Mouse (Mus musculus) G1E (cell line): ENCODE data around the gene Abhd17a. TPM values are rescaled to one million over a fixed set of nuclear protein-coding genes. Genes with fewer than 3 reads are reported as not detected.
A peak's percentile ranks its signal among the peaks of the same experiment; 100 is the strongest.

Source experiments
- ATAC-seq: 2 replicates; pipeline ENCODE4 v1.8.0; 2016; ENCODE audit warnings: mild to moderate bottlenecking; ENCODE audit not compliant: insufficient number of reproducible peaks, poor library complexity, low FRiP score, severe bottlenecking; ENCODE audit errors: extremely low read depth
- DNase-seq: peaks from one replicate; pipeline ENCODE4 v3.0.0; 2012; ENCODE audit warnings: low spot score
- H3K27me3 ChIP-seq: 2 replicates; pipeline ENCODE4 v1.6.1; 2012; ENCODE audit warnings: mild to moderate bottlenecking, low read length, inconsistent platforms; ENCODE audit not compliant: insufficient read depth
- H3K36me3 ChIP-seq: replicated peaks from 2 replicates; pipeline ENCODE3; 2012; ENCODE audit warnings: mild to moderate bottlenecking, inconsistent platforms
- H3K4me1 ChIP-seq: 2 replicates; pipeline ENCODE4 v1.6.1; 2012; ENCODE audit warnings: low read depth, low read length, inconsistent platforms, mixed read lengths; ENCODE audit not compliant: insufficient read depth
- H3K4me3 ChIP-seq: 2 replicates; pipeline ENCODE4 v1.5.1; 2012; ENCODE audit warnings: low read depth, mild to moderate bottlenecking, inconsistent platforms, low read length, moderate library complexity, mixed read lengths
- H3K9me3 ChIP-seq: replicated peaks from 2 replicates; pipeline ENCODE4 v1.6.1; 2012; ENCODE audit warnings: inconsistent platforms
- CTCF ChIP-seq: IDR thresholded peaks from 2 replicates; pipeline ENCODE4 v1.5.1; 2012; ENCODE audit warnings: low read depth, low read length, inconsistent platforms, mixed read lengths
- GATA1 ChIP-seq: IDR thresholded peaks from 2 replicates; pipeline ENCODE4 v1.6.1; 2012; ENCODE audit warnings: borderline replicate concordance, low read length, inconsistent platforms, mixed read lengths
- GATA2 ChIP-seq: IDR thresholded peaks from 2 replicates; pipeline ENCODE4 v1.6.1; 2012; ENCODE audit warnings: low read depth, low read length, inconsistent platforms, borderline replicate concordance
- POLR2AphosphoS5 ChIP-seq: IDR thresholded peaks from 2 replicates; pipeline ENCODE4 v1.6.1; 2012; ENCODE audit warnings: low read depth, low read length, inconsistent platforms; ENCODE audit not compliant: insufficient replicate concordance
- TAL1 ChIP-seq: conservative IDR thresholded peaks from 2 replicates; pipeline ENCODE4 v1.6.1; 2012; ENCODE audit warnings: low read depth, low read length, inconsistent platforms, mixed read lengths
- polyA plus RNA-seq: library from polyadenylated mRNA; stranded (reverse); fragments of >175 nt; gene quantifications from 2 replicates; pipeline ENCODE4 v1.2.3, GENCODE M21; 2012
- total RNA-seq, 2 experiments: library from RNA; stranded (forward) in 1 of 2; stranded (reverse) in 1 of 2; fragments of 200-1000 nt in 1 of 2; fragments of >200 nt in 1 of 2; fragmentation: Nextera tagmentation in 1 of 2; gene quantifications; 2 replicates each; pipeline ENCODE4 v1.2.3; 2014 to 2017

Abhd17a gene
- total and polyA plus RNA-seq, 3 experiments: 12.4 to 574 (median 37.8) TPM

DNA sequence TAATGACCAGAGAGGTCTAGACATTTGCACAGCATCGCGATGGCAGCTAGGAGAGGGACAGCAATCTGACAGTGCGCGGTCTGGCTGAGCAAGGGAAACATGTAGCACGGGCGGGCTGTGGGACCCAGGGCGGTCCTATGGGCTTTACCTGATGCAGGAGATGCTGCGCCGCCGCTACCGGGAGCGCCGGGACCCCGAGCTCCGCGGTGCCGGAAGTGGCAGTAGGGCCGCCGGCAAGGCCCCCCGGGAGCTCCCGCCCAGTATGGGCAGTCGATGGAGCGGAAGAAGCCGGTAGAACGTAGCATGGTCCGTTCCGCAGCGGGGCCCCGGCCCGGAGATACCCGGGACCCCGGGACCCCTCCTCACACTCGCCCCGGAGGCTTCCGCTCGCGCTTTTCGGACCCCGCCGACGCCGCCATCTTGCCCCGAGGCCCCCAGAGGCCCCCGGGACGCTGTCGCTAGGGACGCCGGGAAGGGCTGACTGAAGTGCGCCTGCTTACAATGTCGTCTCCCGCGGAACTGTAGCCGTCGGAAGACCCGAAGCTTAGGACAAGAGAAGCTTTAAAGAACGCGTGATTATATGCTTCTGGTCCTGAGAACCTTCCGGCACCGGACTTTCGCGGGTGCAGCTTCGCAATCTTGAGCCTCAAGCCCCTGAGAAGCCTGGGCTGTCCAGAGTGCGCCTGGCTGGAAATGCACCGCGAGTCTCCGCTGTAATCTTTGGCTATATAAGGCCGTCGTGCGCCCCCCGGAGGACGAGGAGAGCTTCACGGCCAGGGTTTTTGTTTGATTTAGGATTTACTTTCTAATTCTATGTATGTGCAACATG lies 28.8 kb downstream of the Abhd17a start, which contains the start of gene Rexo1:
Rexo1 (minus strand) TSS at position 445 of the 829 bp plus-strand sequence.
- no peaks in the 10 kb centered on the region for H3K27me3 ChIP-seq
- peaks cover 68% of the 10 kb centered on the region for H3K36me3 ChIP-seq
- H3K4me3 ChIP-seq: peak within 1 kb of the TSS; percentile 92
- no peaks in the 10 kb centered on the region for H3K9me3 ChIP-seq
- TF ChIP-seq CTCF: 0 out of 2 replicates have a peak, but pooled peaks have one; percentile 38
- no peak for TF ChIP-seq GATA2
- ATAC-seq: peak; percentile 71; the same call in 1 of the 2 replicates
- DNase-seq: peak; percentile 92
- peaks cover 56% of the 10 kb centered on the region for H3K4me1 ChIP-seq

DNA sequence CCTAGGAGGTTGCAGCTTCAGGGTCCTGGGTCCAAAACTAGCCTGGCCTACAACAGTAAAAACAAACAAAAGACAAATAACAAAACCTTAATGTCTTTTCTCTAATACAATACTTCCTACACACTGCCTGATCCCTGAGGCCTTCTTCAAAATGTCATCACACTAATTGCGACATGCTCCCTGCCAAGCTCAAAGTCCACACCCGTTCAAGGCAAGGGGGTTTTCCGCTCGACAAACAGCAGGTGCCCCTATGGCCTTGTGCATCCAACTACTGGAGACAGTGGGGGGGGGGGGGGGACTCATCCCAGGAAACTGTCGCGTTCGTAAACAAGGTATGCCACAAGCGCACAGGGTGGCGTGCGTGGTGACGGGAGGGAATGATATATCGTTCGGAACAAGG lies 29.5 kb downstream of the Abhd17a start:
- Histone ChIP-seq H3K9me3 (no peaks in the 10 kb centered on the region), H3K4me3 (peak overlapping the region; percentile 92), H3K27me3 (no peaks in the 10 kb centered on the region), H3K4me1 (peaks cover 50% of the 10 kb centered on the region), H3K36me3 (peaks cover 63% of the 10 kb centered on the region)
- DNase-seq (no peak), ATAC-seq (no peak)
- TF ChIP-seq POLR2AphosphoS5 (no peak), GATA2 (no peak), TAL1 (no peak), CTCF (no peak), GATA1 (no peak)

DNA sequence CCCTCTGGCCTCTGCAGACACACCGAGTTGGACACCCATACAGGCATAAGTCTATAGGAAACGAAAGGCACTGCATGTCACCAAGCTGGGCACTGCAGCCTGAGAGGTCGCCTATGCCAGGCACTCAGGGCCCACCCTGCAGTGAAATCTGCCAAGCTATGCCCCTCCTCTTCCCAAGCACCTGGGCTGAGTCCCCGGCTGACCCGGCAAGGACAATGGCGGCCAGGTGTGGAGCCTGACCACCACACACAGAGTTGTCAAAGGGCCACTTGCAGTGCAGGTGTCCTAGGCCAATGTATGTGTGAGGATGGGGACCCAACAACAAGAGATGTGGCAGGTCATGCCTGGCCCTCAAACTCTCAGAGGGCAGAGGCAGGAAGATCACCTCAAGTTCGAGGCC lies 30.7 kb downstream of the Abhd17a start:
- Histone ChIP-seq H3K36me3 (peaks cover 59% of the 10 kb centered on the region), H3K9me3 (no peaks in the 10 kb centered on the region), H3K27me3 (no peaks in the 10 kb centered on the region), H3K4me1 (peaks cover 59% of the 10 kb centered on the region), H3K4me3 (peak overlapping the region; percentile 66; the same call in 1 of the 2 replicates)
- TF ChIP-seq GATA2 (no peak), GATA1 (no peak), POLR2AphosphoS5 (no peak), TAL1 (no peak), CTCF (no peak)
- no peak for ATAC-seq
- no peak for DNase-seq

- Histone ChIP-seq H3K27me3 (no peaks in the 10 kb centered on the region), H3K36me3 (peaks cover 66% of the 10 kb centered on the region), H3K4me3 (no peak overlapping the region; the same call in 1 of the 2 replicates), H3K9me3 (no peaks in the 10 kb centered on the region), H3K4me1 (peaks cover 74% of the 10 kb centered on the region)
- TF ChIP-seq POLR2AphosphoS5 (no peak), TAL1 (no peak), CTCF (peak; percentile 60; the same call in 1 of the 2 replicates), GATA1 (no peak), GATA2 (no peak)
- ATAC-seq (no peak), DNase-seq (no peak)
Observed at GRCm38 (mm10) chr10:80557346-80557965, 32.7 kb downstream of the Abhd17a start.

GRCm38 (mm10) chr10:80553997-80554396 lies 36.1 kb downstream of the Abhd17a start:
- no peak for TF ChIP-seq GATA2
- no peak for TF ChIP-seq CTCF
- no peak for TF ChIP-seq GATA1
- TF ChIP-seq TAL1: no peak
- no peak for TF ChIP-seq POLR2AphosphoS5
- peaks cover 65% of the 10 kb centered on the region for H3K4me1 ChIP-seq
- H3K4me3 ChIP-seq: peak overlapping the region; percentile 36; the same call in 1 of the 2 replicates
- no peaks in the 10 kb centered on the region for H3K9me3 ChIP-seq
- H3K27me3 ChIP-seq: no peaks in the 10 kb centered on the region
- ATAC-seq: no peak
- H3K36me3 ChIP-seq: peaks cover 88% of the 10 kb centered on the region
- no peak for DNase-seq

GRCm38 (mm10) chr10:80553575-80553974 lies 36.6 kb downstream of the Abhd17a start:
- Histone ChIP-seq H3K27me3 (no peaks in the 10 kb centered on the region), H3K4me1 (peaks cover 62% of the 10 kb centered on the region), H3K36me3 (peaks cover 88% of the 10 kb centered on the region), H3K4me3 (peak overlapping the region; percentile 36; the same call in 1 of the 2 replicates), H3K9me3 (no peaks in the 10 kb centered on the region)
- ATAC-seq (peak; percentile 76), DNase-seq (no peak)
- TF ChIP-seq POLR2AphosphoS5 (no peak), GATA1 (no peak), TAL1 (no peak), CTCF (no peak), GATA2 (no peak)
